Mouse (Mus musculus): ENCODE measurements at regions not wholly inside any gene's neighbourhood (a gene's known extent, or its start where the extent isn't known, plus 50 kb on each side); places are given as distances from the start of the nearest gene placed in this dataset.

GRCm38 (mm10) chr12:15681678-15682355 is 134.9 kb downstream of the Trib2 start:
- 83% methylated on average over 5 of the region's 5 CpGs for WGBS
- H3K9me3 ChIP-seq (replicated peaks; ENCODE audit: control insufficient read depth, low read length), result no peaks in the 10 kb centered on the region
- no peak overlapping the region for H3K4me3 ChIP-seq (ENCODE audit: low read depth, low read length)
- no peak for DNase-seq (ENCODE audit: low spot score)
- TF ChIP-seq CTCF (IDR thresholded peaks at IDR 0.05; ENCODE audit: low read depth) (no peak), EP300 (IDR thresholded peaks at IDR 0.05; ENCODE audit: low read depth) (no peak)
- H3K27ac ChIP-seq (ENCODE audit: low read depth), result no peak overlapping the region
- no peaks in the 10 kb centered on the region for H3K27me3 ChIP-seq (ENCODE audit: control insufficient read depth, insufficient read depth, low read length)
- H3K4me2 ChIP-seq (ENCODE audit: low read depth, low read length), result no peak overlapping the region
- no peaks in the 10 kb centered on the region for H3K36me3 ChIP-seq (replicated peaks; ENCODE audit: control insufficient read depth, insufficient read depth, low read length)
- ATAC-seq (ENCODE audit: insufficient read depth, low read depth), result no peak
- H3K4me1 ChIP-seq (ENCODE audit: control insufficient read depth, insufficient read depth), result no peaks in the 10 kb centered on the region
- no peak overlapping the region for H3K9ac ChIP-seq (replicated peaks; ENCODE audit: low read depth, low read length)

- TF ChIP-seq EP300 (IDR thresholded peaks at IDR 0.05; ENCODE audit: low read depth), result no peak
- no peak for TF ChIP-seq CTCF (IDR thresholded peaks at IDR 0.05; ENCODE audit: low read depth)
- no peak for DNase-seq (ENCODE audit: low spot score)
- no peak for ATAC-seq (ENCODE audit: insufficient read depth, low read depth)
- H3K4me2 ChIP-seq (ENCODE audit: low read depth, low read length), result no peak overlapping the region
- H3K27me3 ChIP-seq (ENCODE audit: control insufficient read depth, insufficient read depth, low read length), result no peaks in the 10 kb centered on the region
- WGBS, result 54% methylated on average over 3 of the region's 3 CpGs
- H3K27ac ChIP-seq (ENCODE audit: low read depth), result no peak overlapping the region
- H3K4me3 ChIP-seq (ENCODE audit: low read depth, low read length), result no peak overlapping the region
- H3K4me1 ChIP-seq (ENCODE audit: control insufficient read depth, insufficient read depth), result no peaks in the 10 kb centered on the region
- H3K9ac ChIP-seq (replicated peaks; ENCODE audit: low read depth, low read length), result no peak overlapping the region
- H3K36me3 ChIP-seq (replicated peaks; ENCODE audit: control insufficient read depth, insufficient read depth, low read length), result no peaks in the 10 kb centered on the region
- H3K9me3 ChIP-seq (replicated peaks; ENCODE audit: control insufficient read depth, low read length), result no peaks in the 10 kb centered on the region
These were observed 140.6 kb downstream of the Trib2 start for GRCm38 (mm10) chr12:15676127-15676526.

GRCm38 (mm10) chr12:15659755-15660154 is 157.0 kb downstream of the Trib2 start:
- TF ChIP-seq EP300 (IDR thresholded peaks at IDR 0.05; ENCODE audit: low read depth) (no peak), CTCF (IDR thresholded peaks at IDR 0.05; ENCODE audit: low read depth) (no peak)
- 51% methylated on average over 2 of the region's 2 CpGs for WGBS
- H3K9me3 ChIP-seq (replicated peaks; ENCODE audit: control insufficient read depth, low read length), result no peaks in the 10 kb centered on the region
- ATAC-seq (ENCODE audit: insufficient read depth, low read depth) (no peak), DNase-seq (ENCODE audit: low spot score) (no peak)
- H3K36me3 ChIP-seq (replicated peaks; ENCODE audit: control insufficient read depth, insufficient read depth, low read length), result no peaks in the 10 kb centered on the region
- no peak overlapping the region for H3K4me2 ChIP-seq (ENCODE audit: low read depth, low read length)
- no peaks in the 10 kb centered on the region for H3K4me1 ChIP-seq (ENCODE audit: control insufficient read depth, insufficient read depth)
- H3K27me3 ChIP-seq (ENCODE audit: control insufficient read depth, insufficient read depth, low read length), result no peaks in the 10 kb centered on the region
- H3K4me3 ChIP-seq (ENCODE audit: low read depth, low read length), result no peak overlapping the region
- no peak overlapping the region for H3K27ac ChIP-seq (ENCODE audit: low read depth)
- H3K9ac ChIP-seq (replicated peaks; ENCODE audit: low read depth, low read length), result no peak overlapping the region

DNA sequence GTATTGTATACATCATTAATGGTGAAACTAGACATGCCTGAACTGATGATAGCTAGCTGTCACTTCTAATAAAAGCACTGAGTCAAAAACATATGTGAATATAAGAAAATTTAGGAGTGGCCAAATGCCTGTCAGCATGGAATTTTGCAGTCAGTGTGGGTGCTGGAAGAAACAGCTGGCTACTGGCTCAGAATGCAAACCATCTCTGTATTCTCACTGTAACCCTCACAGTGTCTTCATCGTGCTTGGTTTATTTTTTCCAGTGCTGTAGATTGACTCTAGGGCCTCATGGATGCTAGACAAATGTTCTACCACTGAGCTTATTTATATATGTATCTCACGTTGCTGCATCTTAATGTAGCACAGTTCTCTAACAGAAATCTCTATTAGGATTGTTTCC is 157.4 kb downstream of the Trib2 start:
- Histone ChIP-seq H3K9ac (replicated peaks; ENCODE audit: low read depth, low read length) (no peak overlapping the region), H3K27ac (ENCODE audit: low read depth) (no peak overlapping the region), H3K4me2 (ENCODE audit: low read depth, low read length) (no peak overlapping the region), H3K36me3 (replicated peaks; ENCODE audit: control insufficient read depth, insufficient read depth, low read length) (no peaks in the 10 kb centered on the region), H3K27me3 (ENCODE audit: control insufficient read depth, insufficient read depth, low read length) (no peaks in the 10 kb centered on the region), H3K4me3 (ENCODE audit: low read depth, low read length) (no peak overlapping the region), H3K4me1 (ENCODE audit: control insufficient read depth, insufficient read depth) (no peaks in the 10 kb centered on the region), H3K9me3 (replicated peaks; ENCODE audit: control insufficient read depth, low read length) (no peaks in the 10 kb centered on the region)
- no peak for ATAC-seq (ENCODE audit: insufficient read depth, low read depth)
- 56% methylated on average over 2 of the region's 2 CpGs for whole genome bisulfite sequencing
- TF ChIP-seq EP300 (IDR thresholded peaks at IDR 0.05; ENCODE audit: low read depth), result no peak
- DNase-seq (ENCODE audit: low spot score), result no peak

DNA sequence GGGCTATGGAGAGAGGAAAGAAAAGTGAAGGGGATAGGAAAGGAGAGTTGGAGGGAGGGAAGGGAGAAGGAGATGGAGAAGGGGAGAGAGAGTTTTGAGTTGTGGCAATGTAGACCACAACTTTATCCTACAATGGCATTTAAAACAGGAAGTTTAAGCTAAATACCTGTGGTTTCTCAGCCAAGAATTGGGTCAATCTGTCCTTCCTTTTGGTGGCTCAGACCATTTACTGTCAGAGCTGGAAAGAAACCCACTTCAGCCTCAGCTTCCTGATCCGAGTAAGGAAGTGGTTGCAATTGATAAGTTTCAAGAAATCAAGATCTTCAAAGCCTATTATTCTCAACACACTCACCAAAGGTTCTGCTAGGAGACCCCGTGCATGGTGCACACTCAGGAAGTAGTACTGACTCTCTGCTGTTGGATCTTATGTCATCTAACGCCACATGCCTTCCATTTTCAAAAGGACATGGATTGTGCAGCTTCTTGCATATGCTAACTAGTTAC is 158.9 kb downstream of the Trib2 start:
- no peak overlapping the region for H3K9ac ChIP-seq (replicated peaks; ENCODE audit: low read depth, low read length)
- WGBS, result 66% methylated on average over 3 of the region's 3 CpGs
- no peaks in the 10 kb centered on the region for H3K36me3 ChIP-seq (replicated peaks; ENCODE audit: control insufficient read depth, insufficient read depth, low read length)
- ATAC-seq (ENCODE audit: insufficient read depth, low read depth) (no peak), DNase-seq (ENCODE audit: low spot score) (no peak)
- H3K27ac ChIP-seq (ENCODE audit: low read depth), result no peak overlapping the region
- no peaks in the 10 kb centered on the region; the same call in 1 of the 2 replicates for H3K4me1 ChIP-seq (ENCODE audit: control insufficient read depth, insufficient read depth)
- no peak overlapping the region for H3K4me2 ChIP-seq (ENCODE audit: low read depth, low read length)
- H3K4me3 ChIP-seq (ENCODE audit: low read depth, low read length), result no peak overlapping the region
- TF ChIP-seq EP300 (IDR thresholded peaks at IDR 0.05; ENCODE audit: low read depth) (no peak), CTCF (IDR thresholded peaks at IDR 0.05; ENCODE audit: low read depth) (no peak)
- H3K9me3 ChIP-seq (replicated peaks; ENCODE audit: control insufficient read depth, low read length), result no peaks in the 10 kb centered on the region
- H3K27me3 ChIP-seq (ENCODE audit: control insufficient read depth, insufficient read depth, low read length), result no peaks in the 10 kb centered on the region

- Histone ChIP-seq H3K36me3 (replicated peaks; ENCODE audit: control insufficient read depth, insufficient read depth, low read length) (no peaks in the 10 kb centered on the region), H3K4me1 (ENCODE audit: control insufficient read depth, insufficient read depth) (no peaks in the 10 kb centered on the region; the same call in 1 of the 2 replicates), H3K27me3 (ENCODE audit: control insufficient read depth, insufficient read depth, low read length) (no peaks in the 10 kb centered on the region), H3K4me2 (ENCODE audit: low read depth, low read length) (no peak overlapping the region), H3K9me3 (replicated peaks; ENCODE audit: control insufficient read depth, low read length) (no peaks in the 10 kb centered on the region), H3K9ac (replicated peaks; ENCODE audit: low read depth, low read length) (no peak overlapping the region), H3K27ac (ENCODE audit: low read depth) (no peak overlapping the region), H3K4me3 (ENCODE audit: low read depth, low read length) (no peak overlapping the region)
- WGBS, result 91% methylated on average over 4 of the region's 4 CpGs
- TF ChIP-seq CTCF (IDR thresholded peaks at IDR 0.05; ENCODE audit: low read depth) (no peak), EP300 (IDR thresholded peaks at IDR 0.05; ENCODE audit: low read depth) (no peak)
- no peak for ATAC-seq (ENCODE audit: insufficient read depth, low read depth)
- no peak for DNase-seq (ENCODE audit: low spot score)
These were observed 162.1 kb downstream of the Trib2 start for GRCm38 (mm10) chr12:15654585-15654984.
